Mouse (Mus musculus): ENCODE measurements around the gene Olfr1164.

Gene Olfr1164

DNA sequence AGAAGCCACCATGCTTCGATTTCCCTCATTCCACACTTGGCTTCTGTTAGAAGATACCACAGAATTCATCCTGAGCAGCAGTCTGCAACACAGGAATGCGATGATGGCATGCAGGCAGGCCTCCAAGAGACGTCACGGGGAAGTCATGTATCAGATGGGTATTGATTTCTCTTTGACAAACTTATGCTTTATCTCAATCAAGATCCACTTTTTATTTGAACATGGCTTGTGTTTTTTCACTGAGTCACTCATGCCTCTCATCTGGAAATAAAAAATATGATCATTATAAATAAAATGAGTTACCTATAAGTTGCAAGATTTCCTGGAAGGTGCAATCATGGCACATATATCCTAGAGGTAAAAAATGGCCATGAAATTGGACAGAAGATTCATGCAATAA, at the start of gene Olfr1164:
Olfr1164 (minus strand) TSS at position 101 of the 400 bp plus-strand sequence.
- DNase-seq (ENCODE audit: extremely low read depth, insufficient read length, low spot score): no peak

DNA sequence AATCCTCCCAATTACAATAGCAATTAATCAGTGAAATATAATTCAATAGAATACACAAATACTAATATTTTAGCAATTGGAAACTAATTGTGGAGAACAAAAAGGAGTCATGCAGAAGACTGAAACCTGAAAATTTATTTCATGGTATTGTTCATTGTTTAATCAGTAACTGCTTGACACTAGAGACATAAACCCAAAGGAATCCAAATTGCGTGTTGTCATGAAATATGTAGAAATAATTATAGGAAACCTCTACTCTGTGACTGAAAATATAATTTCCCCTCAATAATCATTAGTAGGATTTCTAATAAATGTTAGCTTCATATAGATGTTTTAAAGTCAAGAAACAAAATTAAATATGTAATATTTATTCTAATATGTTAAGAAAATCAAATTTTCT, 34.4 kb upstream of the Olfr1164 start, which contains the start of gene Olfr1166:
Olfr1166 (minus strand) TSS at position 101 of the 400 bp plus-strand sequence.
- no peak for DNase-seq (ENCODE audit: extremely low read depth, insufficient read length, low spot score)

DNA sequence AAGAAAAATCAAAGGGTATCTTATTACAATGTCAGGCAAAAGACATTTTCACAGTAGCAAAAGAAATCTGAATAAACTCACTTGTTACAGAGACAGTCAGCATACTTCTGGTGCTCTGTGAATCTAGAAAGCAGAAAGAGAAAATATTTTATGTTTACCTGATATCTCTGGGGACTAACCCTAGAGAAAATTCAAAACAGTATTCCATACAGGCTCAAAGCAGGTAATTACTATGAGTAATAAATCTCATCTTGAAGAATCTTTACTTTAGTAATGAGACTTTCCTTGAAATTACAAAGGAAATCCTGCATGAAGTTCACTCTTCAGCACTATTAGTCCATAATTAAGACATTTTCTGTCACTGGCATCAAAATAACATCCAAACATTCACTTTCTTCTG, 22.0 kb downstream of the Olfr1164 start, which contains the start of gene Olfr1163:
Olfr1163 (minus strand) TSS at position 101 of the 400 bp plus-strand sequence.
- no peak for DNase-seq (ENCODE audit: extremely low read depth, insufficient read length, low spot score)

DNA sequence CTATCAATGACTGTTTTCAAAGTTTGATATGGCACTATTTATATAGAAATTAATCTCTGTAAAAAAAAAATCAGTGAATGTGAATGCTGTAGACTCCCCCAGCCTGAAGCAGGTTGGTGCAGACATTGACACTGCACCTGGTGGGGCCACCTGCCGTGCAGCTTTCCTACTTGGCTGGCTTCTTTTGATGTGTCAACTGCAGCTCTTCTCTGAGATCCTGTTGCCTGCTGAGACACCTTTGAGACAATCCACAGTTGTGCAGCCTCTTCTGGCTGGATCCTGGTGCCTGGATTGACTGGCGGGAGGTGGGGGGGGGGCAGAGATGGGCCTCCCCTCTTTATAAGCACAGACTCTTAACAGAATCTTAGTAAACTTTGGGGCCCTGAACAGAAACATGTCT, 30.2 kb downstream of the Olfr1164 start:
- DNase-seq (ENCODE audit: extremely low read depth, insufficient read length, low spot score): no peak

DNA sequence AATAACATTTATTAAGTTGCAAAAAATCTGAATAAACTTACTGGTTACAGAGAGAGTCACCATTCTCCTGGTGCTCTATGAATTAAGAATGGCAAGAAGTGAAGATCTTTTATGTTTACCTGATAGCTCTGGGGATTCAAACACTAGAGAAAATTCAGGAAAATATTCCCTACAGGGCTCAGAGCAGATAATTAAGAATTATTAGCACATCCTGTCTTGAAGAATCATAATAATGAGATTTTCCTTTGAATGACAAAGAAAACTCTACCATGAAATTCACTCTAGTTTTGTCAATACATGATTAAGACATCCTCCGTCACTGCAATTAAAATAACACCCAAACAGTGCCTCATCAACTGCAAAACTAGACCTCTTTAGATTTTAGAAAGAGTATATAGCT, 42.7 kb downstream of the Olfr1164 start, which contains the start of gene Olfr1162:
Olfr1162 (minus strand) TSS at position 101 of the 400 bp plus-strand sequence.
- DNase-seq (ENCODE audit: extremely low read depth, insufficient read length, low spot score): no peak

Data from 3134 (cell line).